Mouse (Mus musculus): ENCODE measurements around the gene Spaca7. TPM values are rescaled to one million over a fixed set of nuclear protein-coding genes. Genes with fewer than 3 reads are reported as not detected.

Gene Spaca7
- not detected for total RNA-seq (2023)

GRCm38 (mm10) chr8:12572814-12573534 lies at the start of gene Spaca7:
Gene Spaca7 (plus strand): TSS chr8:12573029.

Other genes starting within 250 kb of the Spaca7 start
- gene Sox1, start 177.7 kb upstream of the Spaca7 start, total RNA-seq (2023) = not detected
- 77.9 TPM for gene Tubgcp3, start 99.2 kb downstream of the Spaca7 start, total RNA-seq (2023)
- gene Atp11a, start 184.0 kb downstream of the Spaca7 start, total RNA-seq (2023) = 57.9 TPM